Mouse (Mus musculus) lung, adult 2 months (tissue): ENCODE results near the gene Fzd4.

ENCODE experiments used
- CTCF ChIP-seq: fragments of 200-500 bp; IDR thresholded peaks from 2 replicates; pipeline ENCODE4 v1.5.1; 2011; ENCODE audit warnings: mild to moderate bottlenecking, low read length, control low read depth; ENCODE audit not compliant: insufficient read depth
- POLR2A ChIP-seq: fragments of 200-500 bp; IDR thresholded peaks from 2 replicates; pipeline ENCODE4 v1.6.1; 2011; ENCODE audit warnings: low read depth, mild to moderate bottlenecking, control low read depth, low read length, borderline replicate concordance; ENCODE audit errors: extremely low read depth

- TF ChIP-seq CTCF: no peak
- TF ChIP-seq POLR2A: no peak
These were observed 19.6 kb downstream of the Fzd4 start for GRCm38 (mm10) chr7:89423688-89424255.
